Mouse (Mus musculus) testis, postnatal 10 days (tissue): ENCODE measurements around the gene Myo1e.
A peak's percentile ranks its signal among the peaks of the same experiment; 100 is the strongest.

Source experiments
- DNase-seq: peaks from one replicate; pipeline ENCODE4 v3.0.0; 2021; ENCODE audit warnings: low spot score

Gene Myo1e

DNA sequence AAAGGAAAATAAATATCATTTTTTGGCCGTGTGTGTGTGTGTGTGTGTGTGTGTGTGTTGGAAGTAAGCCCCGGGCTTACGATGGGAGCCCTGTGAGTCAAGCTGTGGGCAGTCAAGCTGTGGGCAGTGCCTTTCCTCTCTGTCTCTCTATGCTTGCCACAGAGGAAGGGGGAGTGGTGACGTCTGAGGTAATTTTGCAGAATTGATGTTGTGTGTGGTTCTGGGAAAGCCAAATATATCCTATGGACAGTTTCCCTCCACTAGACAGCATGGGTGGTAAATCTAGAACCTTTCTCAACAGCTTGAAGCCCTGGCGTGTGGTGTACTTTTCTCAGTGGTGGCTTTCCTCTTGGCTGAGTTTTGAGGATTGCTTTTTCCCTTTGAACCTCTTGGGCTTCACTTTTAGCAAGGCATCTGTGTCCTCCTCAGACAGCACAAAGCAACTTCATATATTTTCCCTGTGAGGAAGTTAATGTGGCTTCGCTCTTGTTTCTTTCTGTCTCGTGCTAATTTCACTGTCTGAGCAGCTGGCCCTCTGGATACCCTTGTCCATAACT, 77.5 kb downstream of the Myo1e start:
- no peak for DNase-seq

DNA sequence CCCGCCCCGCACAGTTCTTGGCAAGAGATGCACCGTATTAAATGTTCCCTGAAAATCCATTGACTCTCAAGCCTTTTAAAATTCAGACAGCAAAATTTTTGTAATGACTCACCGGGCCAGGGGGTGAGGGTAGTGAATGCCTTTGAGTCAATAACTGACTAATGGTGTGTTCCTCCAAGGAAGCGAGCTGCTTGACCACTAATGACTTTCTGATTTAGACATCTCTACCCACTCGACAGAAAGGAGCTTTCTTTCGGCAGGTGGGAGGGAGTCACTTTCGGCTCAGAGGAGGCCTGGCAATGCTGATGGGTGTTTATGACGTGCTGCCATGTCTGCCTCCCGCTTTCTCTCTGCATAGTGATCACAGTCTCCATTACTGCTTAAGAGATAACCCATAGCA, 83.6 kb downstream of the Myo1e start:
- no peak for DNase-seq

DNA sequence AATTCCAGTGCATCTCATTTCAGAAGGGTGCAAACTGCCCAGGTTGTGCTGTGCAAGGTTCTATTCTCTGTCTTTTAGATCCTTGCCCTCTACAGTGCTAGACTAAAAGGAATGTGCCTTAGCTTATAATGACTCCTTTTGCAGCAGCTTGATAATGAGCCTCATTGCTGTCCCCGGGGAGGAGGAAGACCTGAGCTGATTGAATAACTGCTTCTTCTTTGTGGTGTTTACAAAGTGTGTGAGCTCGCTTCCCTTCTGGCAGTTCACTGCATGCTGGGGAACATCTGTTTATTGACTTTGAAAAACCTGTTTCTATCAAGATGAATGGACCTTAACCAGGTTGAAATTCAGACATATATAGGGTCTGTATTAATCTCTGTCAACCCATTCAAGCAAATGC, 89.8 kb downstream of the Myo1e start:
- DNase-seq: no peak

DNA sequence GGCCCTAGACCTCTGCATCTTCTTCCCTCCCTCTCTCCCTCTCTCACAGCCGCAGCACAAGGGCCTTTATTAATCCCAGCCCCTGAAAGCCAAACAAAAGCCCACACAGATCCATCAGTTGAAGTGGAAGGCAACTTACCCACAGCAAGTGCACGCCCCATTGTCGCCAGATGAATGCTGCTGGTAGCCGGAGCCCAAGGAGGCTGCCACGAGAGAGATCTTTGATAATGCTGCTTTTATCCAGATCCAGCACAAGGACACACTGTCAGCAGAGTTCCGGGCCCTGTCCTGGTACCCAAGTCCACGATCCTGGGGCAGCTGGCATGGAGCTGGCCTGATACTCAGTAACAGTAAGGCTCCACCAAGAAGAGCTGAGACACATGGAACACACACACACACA, 91.1 kb downstream of the Myo1e start:
- no peak for DNase-seq

DNA sequence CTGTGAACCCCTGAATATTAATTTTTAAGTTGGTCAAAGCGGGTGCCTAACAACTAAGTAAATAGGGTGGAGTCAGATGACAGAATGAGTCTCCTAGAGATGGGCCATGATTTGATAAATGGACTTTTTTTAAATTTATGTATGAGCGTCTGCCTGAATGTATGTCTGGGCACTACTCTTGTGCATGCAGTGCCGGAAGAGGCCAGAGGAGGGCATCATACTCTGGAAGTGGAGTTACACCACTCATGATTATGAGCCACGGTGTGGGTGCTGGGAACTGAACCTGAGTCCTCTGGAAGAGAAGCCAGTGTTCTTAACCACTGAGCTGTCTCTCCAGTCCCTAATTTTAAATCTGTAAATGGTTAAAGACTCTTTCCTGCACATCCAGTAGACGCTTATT, 93.6 kb downstream of the Myo1e start:
- no peak for DNase-seq

DNA sequence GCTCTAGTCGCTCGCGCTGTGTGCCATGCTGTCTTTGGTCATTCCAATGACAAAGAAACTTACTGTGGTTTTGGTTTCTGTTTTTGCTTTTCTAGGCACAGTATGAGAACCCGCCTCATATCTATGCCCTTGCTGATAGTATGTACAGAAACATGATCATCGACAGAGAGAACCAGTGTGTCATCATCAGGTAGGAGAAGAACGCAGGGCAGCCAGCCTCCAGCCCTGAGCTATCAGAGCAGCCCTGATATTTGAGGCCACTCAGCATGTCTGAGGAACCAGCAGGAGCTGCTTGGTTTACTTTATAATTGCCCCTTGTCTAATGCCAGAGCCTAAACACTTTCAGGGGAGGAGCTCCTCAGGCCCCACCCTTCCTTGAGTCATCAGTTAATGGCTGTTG, 94.4 kb downstream of the Myo1e start:
- DNase-seq: no peak

DNA sequence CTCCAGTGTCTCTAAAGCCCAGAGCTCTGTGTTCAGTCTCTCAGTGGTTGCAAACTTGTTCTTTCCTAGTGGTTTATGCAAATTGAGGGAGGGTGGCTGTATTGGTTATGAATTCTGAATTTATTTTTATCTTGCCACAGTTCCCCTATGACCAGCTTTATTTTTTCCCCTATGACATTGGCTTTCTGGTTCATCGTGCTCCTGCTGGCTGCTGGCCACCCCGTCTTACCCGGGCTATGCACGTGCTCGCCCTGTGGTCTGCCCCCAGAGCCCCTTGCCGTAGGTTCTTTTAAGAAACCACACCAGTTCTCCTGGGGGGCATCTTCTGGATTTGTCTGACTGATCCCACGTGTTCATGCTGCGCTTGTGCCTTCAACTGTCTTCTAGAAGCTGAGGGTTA, 97.8 kb downstream of the Myo1e start:
- DNase-seq: no peak

DNA sequence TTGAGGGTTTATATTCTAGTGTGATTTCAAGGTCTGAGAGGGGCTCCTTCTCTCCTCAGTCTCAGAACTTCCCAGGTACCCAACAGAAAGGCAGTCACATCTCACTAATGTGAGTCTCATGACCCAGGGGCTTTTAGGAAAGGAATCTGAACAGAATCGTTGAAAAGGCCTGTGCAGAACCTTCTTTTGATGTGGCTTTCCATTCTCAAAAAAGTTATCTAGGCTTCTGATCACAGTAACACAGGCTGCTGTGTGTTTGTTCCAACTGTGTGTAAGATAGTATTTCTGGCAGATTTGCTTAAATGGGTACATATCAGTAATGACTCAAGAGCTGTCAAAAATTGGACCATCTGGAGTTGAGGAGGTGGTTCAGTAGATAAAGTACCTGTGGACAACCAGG, 102.9 kb downstream of the Myo1e start:
- DNase-seq: no peak

DNA sequence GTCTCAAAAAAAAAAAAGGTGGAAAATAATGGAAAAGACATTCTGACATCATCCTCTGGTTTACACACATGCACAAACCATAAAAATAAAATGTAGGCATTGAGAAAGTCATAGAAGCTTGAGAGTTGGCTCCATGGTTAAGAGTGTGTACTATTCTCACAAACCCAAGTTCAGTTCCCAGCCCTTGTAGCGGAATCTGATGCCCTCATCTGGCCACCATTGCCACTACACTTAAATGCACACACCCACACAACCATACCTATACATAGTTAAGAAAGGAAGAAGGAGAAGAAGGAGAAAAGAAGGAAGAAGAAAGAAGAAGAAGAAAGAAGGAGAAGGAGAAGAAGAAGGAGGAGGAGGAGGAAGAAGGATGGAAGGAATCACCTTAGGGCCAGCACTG, 106.9 kb downstream of the Myo1e start:
- no peak for DNase-seq

DNA sequence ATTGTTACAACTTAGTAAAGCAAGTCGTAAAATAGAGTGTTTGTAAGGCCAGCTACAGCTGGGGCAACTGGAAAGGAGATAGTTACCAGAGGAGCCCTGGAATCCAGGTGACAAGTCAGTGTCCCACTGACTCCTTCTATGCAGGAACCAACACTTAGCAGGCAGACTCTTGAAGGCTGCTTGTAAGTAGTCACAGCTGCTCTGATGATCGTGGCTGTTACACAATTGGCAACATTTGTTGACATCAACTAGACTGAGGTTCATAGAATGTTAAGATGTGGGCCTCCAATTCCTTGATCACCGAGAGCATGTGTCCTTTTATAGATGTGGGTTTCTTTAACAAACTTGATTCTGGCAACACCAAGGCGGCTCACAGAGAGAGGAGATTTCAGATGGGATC, 108.0 kb downstream of the Myo1e start:
- no peak for DNase-seq

DNA sequence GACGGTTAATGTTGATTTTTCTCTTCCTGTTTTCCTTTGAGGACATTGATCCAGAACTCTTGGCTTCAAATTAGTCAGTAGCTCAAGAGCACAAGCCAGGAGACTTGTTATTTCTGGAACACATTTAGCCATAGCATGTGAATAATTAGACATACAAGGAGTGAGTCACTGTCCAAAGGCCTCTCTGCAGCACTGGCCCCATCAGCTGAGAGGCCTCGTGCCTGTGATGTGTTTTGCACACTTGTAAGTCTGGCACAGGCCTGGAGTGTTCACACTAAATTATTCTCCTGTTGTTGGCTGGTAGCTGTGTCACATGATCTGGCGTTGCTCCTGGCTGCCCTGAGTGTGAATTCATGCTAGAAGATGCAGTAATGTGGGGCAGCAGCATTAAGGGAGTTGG, 111.5 kb downstream of the Myo1e start:
- DNase-seq: no peak

DNA sequence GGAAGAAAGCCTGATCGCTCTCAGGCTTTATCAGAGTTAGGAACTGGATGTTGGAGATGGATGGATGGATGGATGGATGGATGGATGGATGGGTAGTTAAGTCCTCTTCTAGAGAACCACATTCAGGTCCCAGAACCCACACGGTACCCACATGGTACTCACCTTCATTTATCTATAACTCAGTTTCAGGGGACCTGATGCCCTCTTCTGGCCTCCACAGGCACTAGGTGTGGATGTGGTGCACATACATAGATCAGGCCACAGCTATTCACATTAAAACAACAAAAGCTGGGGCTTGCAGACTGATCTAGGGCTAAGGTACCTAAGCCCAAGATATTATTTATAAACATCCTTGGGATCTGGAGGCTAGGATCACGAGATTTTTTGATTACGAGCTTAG, 117.2 kb downstream of the Myo1e start:
- DNase-seq: no peak

DNA sequence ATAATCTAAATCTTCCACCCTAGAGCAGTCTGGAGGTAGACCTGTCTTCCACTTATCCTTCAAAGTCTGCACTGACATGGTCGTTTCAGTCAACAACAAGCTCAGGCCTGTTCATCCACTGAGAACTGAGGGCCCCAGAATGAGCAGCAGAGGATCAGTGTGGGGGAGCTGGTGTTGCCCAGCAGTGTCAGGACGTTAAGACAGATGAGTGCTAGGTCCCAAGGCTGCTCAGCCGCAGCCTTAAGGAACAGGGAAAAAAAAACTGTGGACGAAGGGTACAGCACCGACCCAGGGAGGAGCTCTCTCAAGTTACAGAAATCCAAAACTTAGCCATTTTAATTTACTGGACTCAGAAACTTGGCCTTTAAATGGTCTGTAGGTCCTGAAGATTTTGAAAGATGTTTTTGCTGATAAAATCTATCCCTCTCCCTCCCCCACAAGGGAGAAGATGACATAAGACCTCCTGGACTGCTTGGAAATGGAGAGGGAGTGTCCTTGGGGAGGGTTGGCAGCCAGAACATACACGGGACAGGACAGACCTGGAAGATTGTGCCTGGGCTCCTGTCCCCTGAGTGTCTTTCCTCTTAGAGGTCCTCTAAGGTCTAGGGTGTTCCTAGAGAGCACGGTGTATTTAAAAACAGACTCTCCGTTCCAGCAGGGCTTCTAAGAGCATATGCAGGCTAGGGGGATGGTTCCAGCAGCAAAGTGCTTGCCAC, 118.9 kb downstream of the Myo1e start:
- DNase-seq: no peak

DNA sequence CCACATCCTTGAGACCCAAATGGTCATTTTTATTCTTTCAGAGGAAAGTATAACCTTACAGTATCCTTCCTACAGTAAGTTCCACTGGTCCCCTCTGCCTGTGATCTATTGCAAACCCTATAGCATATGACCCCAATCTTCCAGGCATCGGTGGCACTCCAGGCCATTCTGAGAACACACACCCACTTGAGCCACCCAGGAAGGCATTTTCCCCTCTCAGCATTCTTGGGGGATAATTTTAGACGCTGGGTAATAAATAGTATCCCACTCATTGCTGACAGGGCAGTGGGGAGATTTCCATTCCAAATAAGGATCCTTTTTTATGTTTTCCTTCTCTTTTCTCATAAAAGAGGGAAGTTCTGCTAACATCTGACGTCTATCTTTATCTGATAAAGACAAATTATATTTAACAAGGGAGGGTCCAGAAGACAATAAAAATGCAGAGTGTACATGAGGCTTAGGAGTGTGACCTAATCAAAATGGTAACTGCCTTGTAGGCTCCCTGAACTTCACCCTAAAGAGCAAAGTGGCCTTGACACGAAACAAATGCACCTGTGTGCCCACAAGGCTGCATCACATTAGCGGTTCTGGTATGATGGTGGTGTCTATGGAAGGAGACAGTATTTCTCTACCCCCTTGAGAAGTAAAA, 121.2 kb downstream of the Myo1e start:
- DNase-seq: no peak

DNA sequence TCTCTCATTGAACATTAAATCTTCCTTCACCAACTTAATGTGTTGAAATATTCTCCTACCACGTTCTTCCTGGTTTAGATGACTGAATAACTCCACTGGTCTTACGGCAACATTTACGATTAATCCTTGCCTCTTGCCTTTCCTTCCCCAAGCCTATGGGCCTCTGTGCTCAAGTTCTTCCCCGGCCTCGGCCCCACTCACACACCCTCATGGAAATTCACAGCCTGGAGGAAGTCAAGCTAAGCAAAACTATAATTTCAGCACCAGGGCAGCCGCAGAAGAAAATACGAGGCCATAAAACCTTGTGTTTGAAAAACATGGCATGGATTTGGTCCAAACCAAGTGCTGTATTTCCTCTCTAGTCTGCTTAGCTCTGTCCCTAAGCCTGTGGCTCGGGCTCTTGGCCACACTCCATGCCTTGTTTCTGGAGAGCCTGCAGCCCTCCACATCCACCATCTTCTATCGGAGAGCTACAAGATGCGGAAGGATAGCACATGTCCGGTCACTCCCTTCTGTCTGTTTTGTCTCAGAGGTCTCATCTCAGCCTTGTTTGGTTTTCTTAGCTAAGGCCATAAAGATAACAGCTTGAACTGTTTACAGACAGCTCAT, 124.7 kb downstream of the Myo1e start:
- no peak for DNase-seq

DNA sequence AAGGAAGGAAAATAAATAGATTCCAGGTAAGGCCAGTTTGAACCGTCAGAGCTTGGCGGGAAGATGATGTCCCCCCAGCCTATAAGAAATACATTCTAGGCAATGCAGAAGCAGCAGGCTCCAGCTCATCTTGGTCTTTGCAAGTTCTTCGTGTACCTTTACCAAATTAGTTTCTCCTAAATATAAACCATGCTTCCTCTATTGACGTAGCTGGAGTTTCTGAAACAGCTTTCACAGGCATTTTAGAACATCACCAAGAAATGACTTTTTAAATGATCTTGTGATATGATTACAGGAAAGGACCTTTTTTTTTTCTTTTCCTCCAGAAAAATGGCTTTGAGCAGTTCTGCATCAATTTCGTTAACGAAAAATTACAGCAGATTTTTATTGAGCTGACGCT, 131.2 kb downstream of the Myo1e start:
- no peak for DNase-seq

DNA sequence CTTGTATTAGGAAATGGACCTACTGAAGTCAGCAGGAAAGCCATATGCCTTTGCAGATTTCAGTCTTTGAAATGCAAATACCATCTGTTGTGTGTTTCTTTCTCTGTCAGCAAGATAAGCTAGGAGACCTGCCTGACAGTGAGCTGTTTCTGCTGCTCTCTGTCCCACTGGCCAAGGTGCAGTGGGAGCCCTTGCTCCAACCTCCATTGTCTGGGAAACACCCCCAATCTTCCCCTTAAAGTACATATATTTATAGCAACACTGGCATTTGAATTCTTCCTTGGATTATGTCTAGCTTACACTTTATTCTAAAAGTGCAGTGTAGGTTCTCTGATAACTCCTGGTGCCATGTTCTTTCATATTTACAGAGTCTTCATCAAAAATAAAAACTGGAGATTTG, 131.7 kb downstream of the Myo1e start:
- no peak for DNase-seq

DNA sequence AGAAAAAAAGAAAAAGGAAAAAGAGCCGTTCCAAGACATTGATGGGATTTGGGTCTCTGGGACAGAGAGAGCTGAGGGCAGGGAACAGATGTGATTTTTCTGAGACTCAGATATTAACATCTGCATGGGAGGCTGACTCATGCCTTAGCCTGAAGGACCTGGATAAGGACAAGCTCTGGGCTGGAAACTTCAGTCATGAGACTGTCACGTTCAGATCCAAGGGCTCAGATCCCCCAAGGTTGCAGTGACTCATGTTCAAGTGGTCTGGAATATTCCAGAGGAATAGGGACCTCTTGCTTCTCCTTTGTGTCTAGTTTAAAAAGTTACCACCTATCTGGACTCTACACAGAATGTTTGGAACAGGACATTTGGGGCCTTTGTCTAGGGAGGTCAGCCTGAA, 142.1 kb downstream of the Myo1e start:
- no peak for DNase-seq

DNA sequence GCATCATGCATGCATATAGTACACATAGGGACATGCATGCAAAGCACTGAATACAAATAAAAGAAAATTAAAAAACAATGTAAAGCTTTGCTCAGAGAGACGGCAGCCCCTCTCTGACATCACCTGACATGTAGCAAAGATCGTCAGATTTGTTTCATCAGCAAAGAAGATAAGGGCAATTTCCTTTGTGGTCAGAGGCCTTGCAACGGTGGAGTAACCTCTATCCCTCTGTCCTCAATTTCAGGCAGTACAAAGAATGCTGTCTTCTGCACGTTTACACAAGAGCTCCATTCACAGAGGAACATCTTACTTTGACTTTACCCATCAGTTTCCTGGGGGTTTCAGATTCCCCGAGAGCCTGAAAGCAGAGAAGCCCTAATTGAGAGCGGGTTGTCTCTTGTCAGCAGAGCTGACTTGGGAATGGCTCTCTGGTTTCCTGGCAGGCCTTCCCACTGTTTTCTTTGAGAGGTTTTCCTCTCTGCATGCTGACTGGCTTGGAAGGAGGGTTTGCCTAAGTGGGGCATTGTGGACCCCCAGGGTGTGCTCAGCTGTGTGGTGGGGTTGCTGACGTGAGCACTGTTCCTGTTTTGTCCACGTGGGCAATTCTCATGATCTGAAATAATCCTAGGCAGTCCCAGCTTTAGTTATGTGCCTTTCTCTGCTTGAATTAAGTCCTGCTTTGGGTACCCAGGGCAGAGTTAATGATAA, 144.6 kb downstream of the Myo1e start:
- no peak for DNase-seq

DNA sequence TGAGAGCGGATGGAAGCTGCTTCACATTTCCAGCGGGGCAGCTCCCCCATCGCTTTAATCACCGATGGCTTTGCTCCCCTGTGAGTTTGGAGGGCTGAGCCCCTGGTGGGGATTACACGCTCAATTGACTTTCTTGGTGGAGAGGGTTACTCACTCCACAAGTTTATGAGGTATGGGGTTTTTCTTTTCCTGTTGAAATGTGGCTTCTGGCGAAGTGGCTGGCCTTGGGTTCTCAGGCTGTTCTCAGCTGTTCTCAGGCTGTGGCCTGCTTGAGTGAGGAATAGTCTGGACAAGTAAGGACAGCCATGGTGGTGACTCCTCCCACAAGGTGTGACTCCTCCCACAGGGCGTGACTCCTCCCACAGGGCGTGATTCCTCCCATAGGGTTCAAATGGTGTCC, 149.1 kb downstream of the Myo1e start:
- peak; percentile 52 for DNase-seq

DNA sequence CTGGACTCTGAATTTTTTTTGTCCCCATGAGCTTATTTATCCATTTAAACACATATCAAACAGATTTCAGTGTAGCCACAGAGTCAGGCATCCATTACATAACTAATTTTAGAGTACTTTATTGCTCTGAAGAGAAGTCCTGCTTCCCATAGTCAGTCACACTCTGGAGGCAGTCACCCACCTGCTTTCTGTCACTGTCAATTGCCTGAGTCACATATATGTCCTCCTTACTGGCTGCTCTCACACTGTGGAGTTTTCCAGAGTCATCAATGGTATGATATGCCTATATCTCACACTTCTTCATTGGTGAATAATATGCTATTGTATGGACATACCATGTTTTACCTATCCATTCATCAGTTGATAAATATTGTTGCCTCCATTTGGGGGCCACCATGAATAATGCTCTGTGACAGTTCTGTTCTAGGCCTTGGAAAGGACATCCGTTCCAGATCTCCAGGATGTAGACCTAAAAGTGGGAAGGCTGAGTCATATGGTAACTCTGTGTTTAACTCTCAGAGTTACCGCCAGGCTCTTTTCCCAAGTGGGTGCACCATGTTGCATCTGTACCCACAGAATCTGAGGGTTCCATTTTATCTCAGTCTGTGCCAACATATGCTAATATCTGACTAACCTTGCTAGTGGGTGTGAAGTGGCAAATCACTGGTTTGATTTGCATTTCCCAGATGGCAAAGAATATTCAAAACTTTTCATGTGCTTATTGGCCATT, 152.4 kb downstream of the Myo1e start:
- no peak for DNase-seq

DNA sequence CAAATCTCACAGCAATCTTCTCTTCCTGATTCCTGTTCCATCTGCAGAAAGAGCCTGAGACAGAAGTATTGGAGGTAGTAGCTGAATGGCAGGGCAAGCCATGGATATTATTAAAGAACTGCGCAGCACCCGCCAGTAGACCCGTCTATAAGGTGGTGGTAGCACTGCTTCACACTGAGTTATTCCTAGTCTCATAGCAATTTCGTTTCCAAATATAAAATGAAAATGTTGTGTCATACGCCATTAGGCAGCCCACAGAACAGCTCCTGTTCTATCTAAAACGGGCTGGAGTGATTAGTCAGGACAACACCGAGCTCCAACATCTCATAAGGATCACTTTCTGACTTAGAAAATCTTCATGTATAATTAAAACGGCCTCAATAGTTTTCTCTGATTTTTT, 157.6 kb downstream of the Myo1e start:
- DNase-seq: no peak
